Mouse (Mus musculus): Measurements from ENCODE around the gene Bet1l. TPM values are rescaled to one million over a fixed set of nuclear protein-coding genes. Genes with fewer than 3 reads are reported as not detected.
"Not testable (repeated sequence)": the region's sequence is repeated elsewhere in the genome, so short reads cannot be mapped to it uniquely, and the experiment has no call there.

Bet1l gene
- polyA plus RNA-seq, 1 experiment from 2014 or later: 40.4 TPM

DNA sequence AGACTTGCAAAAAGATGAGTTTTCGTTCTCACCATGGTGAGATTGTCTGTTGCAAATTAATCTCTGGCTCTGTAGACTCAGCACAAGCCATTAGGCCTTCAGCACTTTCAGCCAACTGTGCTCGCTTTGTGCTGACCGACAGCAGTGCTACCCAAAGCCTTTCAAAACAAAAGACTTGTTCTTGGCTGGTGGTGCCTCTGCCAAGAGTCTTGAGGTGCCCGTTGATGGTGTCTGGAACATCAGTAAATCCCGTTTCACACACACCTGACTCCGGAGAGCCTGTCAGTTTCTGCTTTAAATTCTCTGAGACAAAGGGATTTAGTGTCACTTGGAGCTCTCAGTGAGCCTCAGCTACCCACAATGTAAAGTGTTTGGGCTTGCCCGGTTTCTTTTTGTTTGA is 36.7 kb upstream of the Bet1l start:
- Histone ChIP-seq H3K4me1 (replicated peaks; ENCODE audit: control insufficient read depth, insufficient read depth, low read length) (no peaks in the 10 kb centered on the region), H3K9ac (replicated peaks; ENCODE audit: low read depth, low read length) (no peak overlapping the region), H3K27me3 (replicated peaks; ENCODE audit: control insufficient read depth, insufficient read depth, low read length) (no peaks in the 10 kb centered on the region), H3K4me2 (ENCODE audit: low read length) (no peak overlapping the region), H3K4me3 (replicated peaks; ENCODE audit: low read length) (no peak overlapping the region), H3K27ac (ENCODE audit: low read length) (no peak overlapping the region), H3K9me3 (ENCODE audit: control insufficient read depth, low read length) (no peaks in the 10 kb centered on the region), H3K36me3 (ENCODE audit: control insufficient read depth, insufficient read depth) (peaks cover 34% of the 10 kb centered on the region)
- WGBS: 81% methylated on average over 7 of the region's 7 CpGs
- no peak for ATAC-seq

DNA sequence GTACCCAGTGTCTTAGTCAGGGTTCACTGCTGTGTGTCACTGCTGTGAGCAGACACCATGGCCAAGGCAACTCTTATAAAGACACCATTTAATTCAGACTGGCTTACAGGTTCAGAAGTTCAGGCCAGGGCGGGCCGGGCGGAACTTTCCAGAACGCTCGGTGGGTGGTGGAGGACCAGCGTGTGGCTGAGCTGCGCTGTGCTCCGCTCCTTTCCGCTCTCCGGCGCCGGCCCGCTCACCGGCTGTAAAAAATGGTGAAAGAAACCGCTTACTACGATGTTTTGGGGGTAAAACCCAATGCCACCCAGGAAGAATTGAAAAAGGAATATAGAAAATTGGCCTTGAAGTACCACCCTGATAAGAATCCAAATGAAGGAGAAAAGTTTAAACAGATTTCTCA is 33.3 kb upstream of the Bet1l start:
- H3K36me3 ChIP-seq (ENCODE audit: control insufficient read depth, insufficient read depth): peaks cover 41% of the 10 kb centered on the region
- not testable (repeated sequence) for H3K4me2 ChIP-seq (ENCODE audit: low read length); H3K9me3 ChIP-seq (ENCODE audit: control insufficient read depth, low read length); H3K27me3 ChIP-seq (replicated peaks; ENCODE audit: control insufficient read depth, insufficient read depth, low read length); ATAC-seq; H3K4me3 ChIP-seq (replicated peaks; ENCODE audit: low read length); H3K9ac ChIP-seq (replicated peaks; ENCODE audit: low read depth, low read length); H3K27ac ChIP-seq (ENCODE audit: low read length); H3K4me1 ChIP-seq (replicated peaks; ENCODE audit: control insufficient read depth, insufficient read depth, low read length)
- WGBS: 95% methylated on average over 16 of the region's 16 CpGs

DNA sequence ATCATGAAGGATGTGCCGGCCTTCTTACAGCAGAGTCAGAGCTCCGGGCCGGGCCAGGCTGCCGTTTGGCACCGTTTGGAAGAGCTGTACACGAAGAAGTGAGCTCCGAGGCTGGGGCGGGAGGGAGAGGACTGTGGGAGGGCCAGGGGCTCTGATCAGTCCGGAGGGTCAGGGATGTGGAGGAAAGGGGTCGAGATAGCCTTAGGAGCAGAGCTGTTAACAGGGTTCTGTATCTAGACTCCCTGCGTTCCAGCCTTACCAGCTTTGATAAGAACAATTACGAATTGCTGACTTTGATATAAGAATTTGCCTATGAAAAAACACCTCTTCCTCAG is 25.1 kb upstream of the Bet1l start:
- Histone ChIP-seq H3K4me3 (replicated peaks; ENCODE audit: low read length) (peak overlapping the region; percentile 59), H3K27ac (ENCODE audit: low read length) (peak overlapping the region; percentile 49), H3K36me3 (ENCODE audit: control insufficient read depth, insufficient read depth) (peaks cover 13% of the 10 kb centered on the region), H3K9ac (replicated peaks; ENCODE audit: low read depth, low read length) (peak overlapping the region; percentile 68), H3K9me3 (ENCODE audit: control insufficient read depth, low read length) (no peaks in the 10 kb centered on the region), H3K4me1 (replicated peaks; ENCODE audit: control insufficient read depth, insufficient read depth, low read length) (peaks cover 9% of the 10 kb centered on the region), H3K4me2 (ENCODE audit: low read length) (peak overlapping the region; percentile 78), H3K27me3 (replicated peaks; ENCODE audit: control insufficient read depth, insufficient read depth, low read length) (no peaks in the 10 kb centered on the region)
- WGBS: 0% methylated on average over 12 of the region's 12 CpGs
- no peak; the same call in 1 of the 2 replicates for ATAC-seq

DNA sequence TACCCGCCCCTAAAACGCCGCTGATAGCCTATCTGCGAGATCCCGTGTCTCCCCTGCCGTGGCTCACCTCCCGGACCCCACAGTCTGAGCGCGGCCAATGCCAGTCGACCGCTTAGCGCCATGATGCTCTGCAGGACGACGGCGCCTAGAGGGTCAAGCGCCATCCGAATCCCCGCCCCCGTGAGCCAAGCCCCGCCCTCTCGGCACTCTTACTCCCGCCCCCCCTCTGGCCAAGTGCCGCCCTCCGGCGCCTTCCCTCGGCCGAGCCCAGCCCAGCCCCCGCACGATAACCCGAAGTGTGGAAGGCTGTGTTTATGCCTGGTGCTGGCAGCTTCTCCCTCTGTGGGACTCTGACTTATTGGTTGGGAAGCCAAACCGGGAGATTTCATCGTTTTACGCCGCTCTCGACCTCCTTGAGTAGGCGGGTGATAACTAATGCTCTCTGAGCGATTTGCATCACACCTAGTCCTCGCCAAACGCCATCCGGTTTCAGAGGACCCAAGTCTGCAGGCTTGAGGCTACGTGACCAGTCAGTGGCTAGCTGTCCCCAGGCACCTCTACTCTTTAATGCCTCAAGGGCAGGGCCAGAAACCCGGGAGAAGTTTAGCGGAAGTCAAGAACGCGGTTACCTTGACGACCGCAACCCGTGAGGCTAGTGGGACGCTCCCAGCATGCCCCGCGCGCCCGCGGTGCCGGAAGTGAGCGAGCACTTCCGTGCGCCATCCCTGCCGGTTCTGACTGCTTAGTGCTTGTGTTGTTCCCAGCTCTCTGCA is 24.5 kb upstream of the Bet1l start, which contains the start of the genes Psmd13 and Sirt3:
TSS of gene Psmd13 (plus strand) at position 273 of the 773 bp plus-strand sequence.
TSS of gene Sirt3 (minus strand) at position 614 of the 773 bp plus-strand sequence.
- no peaks in the 10 kb centered on the region for H3K9me3 ChIP-seq (ENCODE audit: control insufficient read depth, low read length)
- under 1% methylated on average over 59 of the region's 59 CpGs for WGBS
- H3K4me1 ChIP-seq (replicated peaks; ENCODE audit: control insufficient read depth, insufficient read depth, low read length): peaks cover 9% of the 10 kb centered on the region
- peak within 1 kb of the TSS; percentile 87 for H3K27ac ChIP-seq (ENCODE audit: low read length)
- no peaks in the 10 kb centered on the region for H3K27me3 ChIP-seq (replicated peaks; ENCODE audit: control insufficient read depth, insufficient read depth, low read length)
- peak; percentile 99 for ATAC-seq
- H3K36me3 ChIP-seq (ENCODE audit: control insufficient read depth, insufficient read depth): peaks cover 8% of the 10 kb centered on the region
- H3K4me3 ChIP-seq (replicated peaks; ENCODE audit: low read length): peak within 1 kb of the TSS; percentile 59
- H3K4me2 ChIP-seq (ENCODE audit: low read length): peak within 1 kb of the TSS; percentile 78
- H3K9ac ChIP-seq (replicated peaks; ENCODE audit: low read depth, low read length): peak within 1 kb of the TSS; percentile 68

DNA sequence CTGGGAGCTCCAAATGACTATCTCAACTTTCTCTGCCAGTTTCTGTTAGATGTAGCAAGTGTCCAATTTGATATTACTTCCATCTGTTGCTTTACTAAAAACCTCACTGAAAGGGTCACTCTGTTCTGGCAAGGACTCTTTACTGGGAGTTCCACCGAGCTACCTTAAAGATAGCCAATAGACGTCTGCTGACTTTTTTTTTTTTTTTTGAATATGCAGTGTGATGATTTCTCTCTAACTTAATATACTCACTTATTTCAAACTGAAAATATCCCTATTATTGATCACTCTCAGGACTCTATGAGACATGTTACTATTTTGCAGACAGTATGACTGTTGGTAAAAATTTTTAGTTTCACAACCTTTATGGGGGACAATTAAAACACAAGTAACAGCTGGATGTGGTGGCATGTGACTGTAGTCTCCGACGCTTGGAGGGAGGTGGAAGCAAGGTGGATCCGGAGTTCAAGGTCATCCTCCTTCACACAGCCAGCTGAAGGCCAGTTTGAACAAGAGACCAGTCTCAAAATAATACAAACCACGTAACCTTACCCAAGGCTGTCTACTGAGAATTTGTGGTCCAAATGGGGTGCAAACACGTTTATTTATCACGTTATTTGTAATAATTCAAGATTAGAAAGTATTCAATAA is 23.6 kb upstream of the Bet1l start:
- Histone ChIP-seq H3K27ac (ENCODE audit: low read length) (no peak overlapping the region), H3K36me3 (ENCODE audit: control insufficient read depth, insufficient read depth) (peaks cover 2% of the 10 kb centered on the region; the same call in 1 of the 2 replicates)

DNA sequence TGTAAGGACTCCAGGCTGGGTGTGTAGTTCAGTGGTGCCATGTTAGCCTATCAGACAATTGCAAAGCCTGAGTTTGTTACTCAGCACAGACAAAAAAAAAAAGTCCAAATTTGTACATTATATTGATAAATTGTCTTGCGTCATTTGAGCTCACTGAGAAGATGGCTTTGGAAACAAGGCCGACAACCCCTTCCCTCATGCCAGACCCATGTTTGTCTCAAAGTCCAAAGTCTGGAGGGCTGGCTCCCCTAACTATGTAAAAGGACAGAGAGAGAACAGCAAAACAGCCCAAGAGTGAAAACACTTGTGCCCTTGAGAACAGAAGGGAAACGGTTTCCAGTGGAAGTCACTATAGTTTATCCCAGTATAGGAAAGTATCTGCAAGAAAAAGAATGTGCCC is 23.0 kb upstream of the Bet1l start:
- H3K27me3 ChIP-seq (replicated peaks; ENCODE audit: control insufficient read depth, insufficient read depth, low read length): no peaks in the 10 kb centered on the region
- H3K27ac ChIP-seq (ENCODE audit: low read length): no peak overlapping the region
- H3K9ac ChIP-seq (replicated peaks; ENCODE audit: low read depth, low read length): no peak overlapping the region
- 85% methylated on average over 3 of the region's 3 CpGs for WGBS
- no peak overlapping the region for H3K4me3 ChIP-seq (replicated peaks; ENCODE audit: low read length)
- H3K4me2 ChIP-seq (ENCODE audit: low read length): no peak overlapping the region
- peaks cover 9% of the 10 kb centered on the region for H3K4me1 ChIP-seq (replicated peaks; ENCODE audit: control insufficient read depth, insufficient read depth, low read length)
- no peaks in the 10 kb centered on the region for H3K9me3 ChIP-seq (ENCODE audit: control insufficient read depth, low read length)
- peaks cover 2% of the 10 kb centered on the region; the same call in 1 of the 2 replicates for H3K36me3 ChIP-seq (ENCODE audit: control insufficient read depth, insufficient read depth)
- ATAC-seq: no peak

More for the DNA sequence above, 23.6 kb upstream of the Bet1l start:
- WGBS: 20% methylated on average over 8 of the region's 8 CpGs
- Histone ChIP-seq H3K4me3 (replicated peaks; ENCODE audit: low read length) (peak overlapping the region; percentile 59), H3K27me3 (replicated peaks; ENCODE audit: control insufficient read depth, insufficient read depth, low read length) (no peaks in the 10 kb centered on the region), H3K9me3 (ENCODE audit: control insufficient read depth, low read length) (no peaks in the 10 kb centered on the region), H3K4me1 (replicated peaks; ENCODE audit: control insufficient read depth, insufficient read depth, low read length) (peaks cover 9% of the 10 kb centered on the region), H3K4me2 (ENCODE audit: low read length) (peak overlapping the region; percentile 78), H3K9ac (replicated peaks; ENCODE audit: low read depth, low read length) (peak overlapping the region; percentile 68)
- no peak for ATAC-seq

DNA sequence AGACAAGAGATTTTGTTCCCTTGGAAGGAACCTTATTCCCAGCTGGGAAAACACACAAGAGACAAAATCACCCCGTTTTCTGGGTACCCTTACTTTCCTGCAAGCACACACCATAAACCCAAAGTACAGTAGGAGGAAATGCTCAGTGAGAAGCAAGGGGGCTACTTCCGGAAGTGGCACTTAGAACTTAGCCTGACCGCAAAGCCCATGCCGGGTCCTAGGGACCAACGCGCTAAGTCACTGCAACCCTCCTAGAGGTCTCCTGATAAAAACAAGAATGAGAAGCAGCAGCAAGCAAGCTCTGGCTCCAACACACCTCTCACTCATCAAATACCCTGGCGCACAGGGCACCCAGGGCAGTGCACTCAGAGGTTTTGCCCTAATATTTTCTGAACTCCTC is 22.0 kb upstream of the Bet1l start:
- H3K27me3 ChIP-seq (replicated peaks; ENCODE audit: control insufficient read depth, insufficient read depth, low read length): no peaks in the 10 kb centered on the region
- H3K9me3 ChIP-seq (ENCODE audit: control insufficient read depth, low read length): no peaks in the 10 kb centered on the region
- ATAC-seq: no peak
- no peak overlapping the region for H3K9ac ChIP-seq (replicated peaks; ENCODE audit: low read depth, low read length)
- 86% methylated on average over 7 of the region's 7 CpGs for WGBS
- H3K4me1 ChIP-seq (replicated peaks; ENCODE audit: control insufficient read depth, insufficient read depth, low read length): peaks cover 9% of the 10 kb centered on the region
- peaks cover 2% of the 10 kb centered on the region; the same call in 1 of the 2 replicates for H3K36me3 ChIP-seq (ENCODE audit: control insufficient read depth, insufficient read depth)
- H3K4me2 ChIP-seq (ENCODE audit: low read length): no peak overlapping the region
- no peak overlapping the region for H3K27ac ChIP-seq (ENCODE audit: low read length)
- no peak overlapping the region for H3K4me3 ChIP-seq (replicated peaks; ENCODE audit: low read length)

DNA sequence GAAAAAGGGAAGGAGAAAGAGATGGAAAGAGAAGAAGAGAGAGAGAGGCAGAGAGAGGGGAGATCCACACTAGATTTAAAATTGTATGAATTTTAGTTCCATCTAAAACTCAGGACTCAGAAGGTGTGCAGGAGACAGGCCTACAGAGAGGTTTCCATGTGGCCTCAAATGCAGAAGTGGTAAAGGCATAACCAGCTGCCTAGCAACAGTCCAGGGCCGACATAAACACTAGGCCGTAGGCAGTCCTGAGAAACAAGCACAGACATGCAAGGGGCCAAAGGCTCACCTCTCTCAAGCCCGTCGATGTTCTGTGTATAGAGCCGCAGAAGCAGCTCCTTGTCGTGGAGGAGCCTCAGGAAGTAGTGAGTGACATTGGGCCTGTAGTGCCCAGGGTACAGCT is 20.0 kb upstream of the Bet1l start:
- H3K4me1 ChIP-seq (replicated peaks; ENCODE audit: control insufficient read depth, insufficient read depth, low read length): peaks cover 4% of the 10 kb centered on the region
- no peak overlapping the region for H3K4me2 ChIP-seq (ENCODE audit: low read length)
- H3K36me3 ChIP-seq (ENCODE audit: control insufficient read depth, insufficient read depth): peaks cover 2% of the 10 kb centered on the region; the same call in 1 of the 2 replicates
- H3K9ac ChIP-seq (replicated peaks; ENCODE audit: low read depth, low read length): no peak overlapping the region
- no peaks in the 10 kb centered on the region for H3K27me3 ChIP-seq (replicated peaks; ENCODE audit: control insufficient read depth, insufficient read depth, low read length)
- ATAC-seq: no peak
- no peak overlapping the region for H3K4me3 ChIP-seq (replicated peaks; ENCODE audit: low read length)
- no peak overlapping the region for H3K27ac ChIP-seq (ENCODE audit: low read length)
- no peaks in the 10 kb centered on the region for H3K9me3 ChIP-seq (ENCODE audit: control insufficient read depth, low read length)
- WGBS: 93% methylated on average over 6 of the region's 6 CpGs

DNA sequence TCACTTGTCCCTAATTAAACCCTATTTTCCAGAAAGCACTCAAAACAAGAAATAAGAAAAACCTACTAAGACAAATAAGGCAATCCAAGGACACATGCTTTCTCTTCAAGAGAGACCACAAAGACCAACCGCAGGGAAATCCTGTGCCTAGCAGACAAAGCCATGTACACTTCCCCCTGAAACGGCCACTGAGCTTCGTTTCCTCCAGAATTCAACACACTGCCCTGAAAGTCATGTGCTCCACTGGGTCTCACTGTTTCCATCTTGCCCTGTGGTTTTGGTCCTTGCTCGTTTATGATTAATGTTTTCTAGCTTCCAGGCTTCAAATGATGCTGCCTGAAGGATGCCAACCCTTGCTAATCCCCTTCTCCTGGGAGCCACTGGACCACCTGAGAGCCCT is 16.8 kb upstream of the Bet1l start:
- H3K36me3 ChIP-seq (ENCODE audit: control insufficient read depth, insufficient read depth): peaks cover 2% of the 10 kb centered on the region; the same call in 1 of the 2 replicates
- no peaks in the 10 kb centered on the region for H3K4me1 ChIP-seq (replicated peaks; ENCODE audit: control insufficient read depth, insufficient read depth, low read length)
- no peak overlapping the region for H3K9ac ChIP-seq (replicated peaks; ENCODE audit: low read depth, low read length)
- no peak overlapping the region for H3K4me3 ChIP-seq (replicated peaks; ENCODE audit: low read length)
- H3K4me2 ChIP-seq (ENCODE audit: low read length): no peak overlapping the region
- H3K27me3 ChIP-seq (replicated peaks; ENCODE audit: control insufficient read depth, insufficient read depth, low read length): no peaks in the 10 kb centered on the region
- H3K9me3 ChIP-seq (ENCODE audit: control insufficient read depth, low read length): no peaks in the 10 kb centered on the region
- WGBS: 92% methylated on average over 4 of the region's 4 CpGs
- no peak for ATAC-seq
- H3K27ac ChIP-seq (ENCODE audit: low read length): no peak overlapping the region
